Mouse (Mus musculus): Measurements from ENCODE around the gene Gpr171.

DNA sequence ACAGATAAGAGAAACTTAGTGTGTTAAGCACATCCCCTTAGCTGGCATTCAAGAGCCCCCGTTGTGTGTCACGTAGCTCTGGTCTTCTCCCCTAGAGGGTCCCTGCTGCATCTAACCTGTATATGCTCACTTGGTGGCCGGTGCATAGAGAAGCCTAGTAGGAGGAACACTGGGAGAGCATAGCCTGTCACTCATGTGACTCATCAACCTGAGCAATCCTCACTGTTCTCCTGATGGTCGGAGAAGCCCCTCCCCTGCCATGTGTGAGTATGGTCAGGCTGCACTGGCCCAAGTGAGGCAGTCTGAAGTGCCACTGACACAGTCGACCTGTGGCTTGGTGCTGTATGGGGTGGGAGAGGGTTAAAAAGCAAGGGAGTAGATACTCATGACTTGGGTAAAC, 23.4 kb upstream of the Gpr171 start:
- TF ChIP-seq CTCF (conservative IDR thresholded peaks at IDR 0.05; ENCODE audit: insufficient read depth, insufficient read length, low read depth, low read length): no peak
- TF ChIP-seq POLR2A (IDR thresholded peaks at IDR 0.05; ENCODE audit: low read depth, low read length): no peak
